26 mouse cellular contexts compared by ENCODE assay signal in genomic region chr2:117984569-117984968, GRCm38 (mm10).
DNase-seq lines count a peak whose midpoint lies in the region; ATAC-seq and TF ChIP-seq lines count a peak whose summit lies in the region.
"Had no signal": no experiment of that assay in that cellular context is flagged by ENCODE, and none has a peak within 500 bp of the region (broad histone marks: within the 10 kb centered on the region; RNA-seq: fewer than 3 reads in every experiment).

No protein-coding gene starts in this region.

- H3K27ac ChIP-seq in lung, postnatal 0 days (ENCODE audit: low read length): no peak overlapping the region
- H3K27ac ChIP-seq: embryonic facial prominence, embryonic 10.5 days; embryonic facial prominence, embryonic 13.5 days; forebrain, embryonic 12.5 days; forebrain, embryonic 15.5 days; heart, adult 2 months; heart, embryonic 10.5 days; heart, embryonic 13.5 days; hindbrain, embryonic 12.5 days; hindbrain, embryonic 15.5 days had no signal

- no peak for TF ChIP-seq CTCF in lung, postnatal 0 days (IDR thresholded peaks at IDR 0.05)

- WGBS in lung, postnatal 0 days: 87% methylated on average over 5 of the region's 5 CpGs

- no peaks in the 10 kb centered on the region for H3K9me3 ChIP-seq in lung, postnatal 0 days (ENCODE audit: low read length)
- H3K9me3 ChIP-seq: embryonic facial prominence, embryonic 10.5 days; embryonic facial prominence, embryonic 13.5 days; forebrain, embryonic 12.5 days; forebrain, embryonic 15.5 days; heart, embryonic 10.5 days; heart, embryonic 13.5 days; hindbrain, embryonic 12.5 days; hindbrain, embryonic 15.5 days had no signal

- H3K9ac ChIP-seq in lung, postnatal 0 days (replicated peaks; ENCODE audit: low read depth): no peak overlapping the region
- H3K9ac ChIP-seq: embryonic facial prominence, embryonic 13.5 days; forebrain, embryonic 12.5 days; forebrain, embryonic 15.5 days; heart, embryonic 13.5 days; hindbrain, embryonic 12.5 days; hindbrain, embryonic 15.5 days had no signal

- no peak overlapping the region for H3K4me3 ChIP-seq in lung, postnatal 0 days (ENCODE audit: low read depth, low read length)
- H3K4me3 ChIP-seq: embryonic facial prominence, embryonic 10.5 days; embryonic facial prominence, embryonic 13.5 days; erythroblast, embryonic 14.5 days; forebrain, embryonic 12.5 days; forebrain, embryonic 15.5 days; heart, adult 2 months; heart, embryonic 10.5 days; heart, embryonic 13.5 days; hindbrain, embryonic 12.5 days; hindbrain, embryonic 15.5 days had no signal

- no peak overlapping the region for H3K4me2 ChIP-seq in lung, postnatal 0 days (replicated peaks; ENCODE audit: low read depth, low read length)
- H3K4me2 ChIP-seq: embryonic facial prominence, embryonic 13.5 days; forebrain, embryonic 12.5 days; forebrain, embryonic 15.5 days; heart, embryonic 13.5 days; hindbrain, embryonic 12.5 days; hindbrain, embryonic 15.5 days had no signal

- peaks cover 9% of the 10 kb centered on the region for H3K4me1 ChIP-seq in lung, postnatal 0 days (ENCODE audit: insufficient read depth, low read depth, low read length)
- H3K4me1 ChIP-seq: forebrain, embryonic 15.5 days; hindbrain, embryonic 12.5 days; hindbrain, embryonic 15.5 days had no signal

- no peaks in the 10 kb centered on the region for H3K27me3 ChIP-seq in lung, postnatal 0 days (replicated peaks; ENCODE audit: insufficient read depth, low read length)
- H3K27me3 ChIP-seq: embryonic facial prominence, embryonic 13.5 days; forebrain, embryonic 12.5 days; forebrain, embryonic 15.5 days; heart, embryonic 13.5 days; hindbrain, embryonic 12.5 days; hindbrain, embryonic 15.5 days had no signal

- TF ChIP-seq EP300 in lung, postnatal 0 days (IDR thresholded peaks at IDR 0.05): no peak

- no peaks in the 10 kb centered on the region for H3K36me3 ChIP-seq in lung, postnatal 0 days (ENCODE audit: insufficient read depth, low read length)
- H3K36me3 ChIP-seq: embryonic facial prominence, embryonic 10.5 days; embryonic facial prominence, embryonic 13.5 days; forebrain, embryonic 12.5 days; forebrain, embryonic 15.5 days; heart, embryonic 10.5 days; heart, embryonic 13.5 days; hindbrain, embryonic 12.5 days; hindbrain, embryonic 15.5 days had no signal

- ATAC-seq in lung, postnatal 0 days: no peak
- ATAC-seq in granulocyte monocyte progenitor cell, adult 5-6 weeks (replicated peaks; ENCODE audit: poor library complexity, severe bottlenecking): peak; percentile 78
- peak; percentile 67 for ATAC-seq in monocyte, adult 5-6 weeks (replicated peaks; ENCODE audit: insufficient number of reproducible peaks, low FRiP score, low TSS enrichment, poor library complexity, severe bottlenecking)
- ATAC-seq: CD4-positive, CD25-positive, alpha-beta regulatory T cell, adult 4 months; forebrain, embryonic 15.5 days had no signal

- DNase-seq in lung, postnatal 0 days (ENCODE audit: low spot score): peak; percentile 36
- no peak for DNase-seq in lung, postnatal 4 days
- DNase-seq in retina, embryonic 14.5 days (ENCODE audit: low spot score): no peak
- no peak for DNase-seq in cerebellum, postnatal 36 days
- no peak for DNase-seq in adrenal gland, adult (ENCODE audit: inconsistent age in 2 of 2, low spot score in 1 of 2)
- DNase-seq: adrenal gland, adult 8-10 months; adrenal gland, postnatal 25 days; cerebellum, adult 18-20 months; cerebellum, adult 9-10 months; cerebellum, postnatal 14 days; embryo, embryonic 11 days; gastrocnemius, postnatal 10 days; gastrocnemius, postnatal 36 days; heart, adult 2 months had no signal
